Mouse (Mus musculus) cerebellum, adult 2 months (tissue): ENCODE results near the gene Gm9508. TPM values are rescaled to one million over a fixed set of nuclear protein-coding genes. Genes with fewer than 3 reads are reported as not detected.

ENCODE experiments used
- DNase-seq, 2 experiments: peaks; one replicate each; pipeline ENCODE4 v3.0.0; 2021
- H3K27ac ChIP-seq: fragments of 200-500 bp; 2 replicates; pipeline ENCODE4 v1.5.1; 2012; ENCODE audit warnings: low read length, control low read depth, inconsistent platforms; ENCODE audit not compliant: insufficient read depth
- H3K27me3 ChIP-seq: fragments of 200-500 bp; 2 replicates; pipeline ENCODE4 v1.6.1; 2012; ENCODE audit warnings: inconsistent platforms, mild to moderate bottlenecking, low read length, moderate library complexity; ENCODE audit not compliant: control insufficient read depth, insufficient read depth
- H3K4me1 ChIP-seq: fragments of 200-500 bp; 2 replicates; pipeline ENCODE4 v1.6.1; 2011; ENCODE audit warnings: low read length; ENCODE audit not compliant: control insufficient read depth, insufficient read depth
- H3K4me3 ChIP-seq: fragments of 200-500 bp; replicated peaks from 2 replicates; pipeline ENCODE3; 2011; ENCODE audit warnings: mild to moderate bottlenecking, low read depth, low read length, control low read depth; ENCODE audit not compliant: insufficient read depth
- CTCF ChIP-seq: fragments of 200-500 bp; IDR thresholded peaks from 2 replicates; pipeline ENCODE4 v1.5.1; 2011; ENCODE audit warnings: low read depth, mild to moderate bottlenecking, control low read depth, low read length, moderate library complexity, borderline replicate concordance; ENCODE audit not compliant: insufficient read depth
- POLR2A ChIP-seq: fragments of 200-500 bp; IDR thresholded peaks from 2 replicates; pipeline ENCODE4 v1.6.1; 2011; ENCODE audit warnings: low read length, control low read depth, borderline replicate concordance; ENCODE audit not compliant: insufficient read depth
- WGBS: fragments of 180-500 bp; shearing (Covaris S2); methylation state at CpG from one replicate; pipeline ENCODE4 v1.1.7; 2018; 5-methylcytosine and 5-hydroxymethylcytosine counted together
- polyA plus RNA-seq: library from polyadenylated mRNA; depleted of rRNA; stranded (reverse); fragments of >200 nt; gene quantifications from 2 replicates; pipeline ENCODE4 v1.2.3, GENCODE M21; 2012; rRNA removed

Gm9508 gene
- polyA plus RNA-seq, 1 experiment, result not detected

GRCm38 (mm10) chr10:77658286-77658994 is 38.6 kb downstream of the Gm9508 start:
- TF ChIP-seq CTCF (no peak), POLR2A (no peak)
- Histone ChIP-seq H3K27me3 (no peaks in the 10 kb centered on the region), H3K4me1 (no peaks in the 10 kb centered on the region), H3K4me3 (no peak overlapping the region), H3K27ac (no peak overlapping the region)
- 79% methylated on average over 15 of the region's 15 CpGs for WGBS
- no peak for DNase-seq

- no peaks in the 10 kb centered on the region for H3K4me1 ChIP-seq
- TF ChIP-seq CTCF (no peak), POLR2A (no peak)
- H3K27ac ChIP-seq, result no peak overlapping the region
- no peak overlapping the region for H3K4me3 ChIP-seq
- DNase-seq, result no peak
- no peaks in the 10 kb centered on the region for H3K27me3 ChIP-seq
- WGBS, result 42% methylated on average over 9 of the region's 9 CpGs
Measured at GRCm38 (mm10) chr10:77652046-77652445, 45.0 kb downstream of the Gm9508 start.

- Histone ChIP-seq H3K4me3 (no peak overlapping the region), H3K4me1 (peaks cover 4% of the 10 kb centered on the region; the same call in 1 of the 2 replicates), H3K27me3 (no peaks in the 10 kb centered on the region), H3K27ac (no peak overlapping the region)
- TF ChIP-seq POLR2A (no peak), CTCF (no peak)
- no peak for DNase-seq
- WGBS, result 65% methylated on average over 8 of the region's 8 CpGs
Measured at GRCm38 (mm10) chr10:77647901-77648300, 49.1 kb downstream of the Gm9508 start.

- 17% methylated on average over 1 of the region's 1 CpGs for WGBS
- no peak for TF ChIP-seq CTCF
- TF ChIP-seq POLR2A, result no peak
Measured at GRCm38 (mm10) chr10:77647461-77647860, 49.6 kb downstream of the Gm9508 start.

More at GRCm38 (mm10) chr10:77647461-77647860, 49.6 kb downstream of the Gm9508 start:
- H3K4me3 ChIP-seq, result no peak overlapping the region
- DNase-seq, result no peak
- peaks cover 4% of the 10 kb centered on the region; the same call in 1 of the 2 replicates for H3K4me1 ChIP-seq
- no peak overlapping the region for H3K27ac ChIP-seq
- H3K27me3 ChIP-seq, result no peaks in the 10 kb centered on the region

Other genes starting within 250 kb of the Gm9508 start
- gene Fam207a, start 181.4 kb downstream of the Gm9508 start, polyA plus RNA-seq, result 36.5 and 39.0 TPM in 2 replicates
- gene Itgb2, start 167.0 kb downstream of the Gm9508 start, polyA plus RNA-seq, result 2.3 and 2.4 TPM in 2 replicates
- gene Pttg1ip, start 115.5 kb downstream of the Gm9508 start, polyA plus RNA-seq, result 113 and 118 TPM in 2 replicates
- 301 and 310 TPM in 2 replicates for gene Sumo3, start 91.1 kb downstream of the Gm9508 start, polyA plus RNA-seq
- gene Gm49325, start 91.0 kb downstream of the Gm9508 start, polyA plus RNA-seq, result 33.8 and 37.7 TPM in 2 replicates
- gene Ube2g2, start 75.0 kb downstream of the Gm9508 start, polyA plus RNA-seq, result 37.5 and 39.5 TPM in 2 replicates
- gene Tspear, start 10.7 kb downstream of the Gm9508 start, polyA plus RNA-seq, result 0.59 and 0.79 TPM in 2 replicates
- gene Gm19402, start 6.5 kb downstream of the Gm9508 start, polyA plus RNA-seq, result not detected in 2 replicates
- gene Gm10272, start 9.4 kb upstream of the Gm9508 start, polyA plus RNA-seq, result not detected in 2 replicates
- 0.32 TPM in 1 of 2 replicates, not detected in the other for gene Gm10024, start 14.2 kb upstream of the Gm9508 start, polyA plus RNA-seq
- gene Gm10142, start 18.6 kb upstream of the Gm9508 start, polyA plus RNA-seq, result not detected in 2 replicates
- not detected in 2 replicates for gene Krtap12-1, start 23.4 kb upstream of the Gm9508 start, polyA plus RNA-seq
- gene Gm10100, start 29.3 kb upstream of the Gm9508 start, polyA plus RNA-seq, result not detected in 2 replicates
- gene Gm18596, start 45.4 kb upstream of the Gm9508 start, polyA plus RNA-seq, result not detected in 2 replicates
- gene Gm9736, start 54.1 kb upstream of the Gm9508 start, polyA plus RNA-seq, result not detected in 2 replicates
- gene Gm3233, start 62.4 kb upstream of the Gm9508 start, polyA plus RNA-seq, result not detected in 2 replicates
- gene Gm3238, start 74.1 kb upstream of the Gm9508 start, polyA plus RNA-seq, result not detected in 2 replicates
- not detected in 2 replicates for gene Gm7138, start 79.7 kb upstream of the Gm9508 start, polyA plus RNA-seq
- gene Gm3250, start 85.3 kb upstream of the Gm9508 start, polyA plus RNA-seq, result not detected in 2 replicates
- gene Gm7137, start 91.0 kb upstream of the Gm9508 start, polyA plus RNA-seq, result not detected in 2 replicates
- gene Gm9639, start 97.8 kb upstream of the Gm9508 start, polyA plus RNA-seq, result not detected in 2 replicates
- gene Gm19668, start 101.9 kb upstream of the Gm9508 start, polyA plus RNA-seq, result not detected in 2 replicates
- not detected in 2 replicates for gene Gm9507, start 114.6 kb upstream of the Gm9508 start, polyA plus RNA-seq
- gene Gm2696, start 117.4 kb upstream of the Gm9508 start, polyA plus RNA-seq, result not detected in 2 replicates
- not detected in 2 replicates for gene Krtap10-4, start 129.9 kb upstream of the Gm9508 start, polyA plus RNA-seq
- gene Krtap10-10, start 138.7 kb upstream of the Gm9508 start, polyA plus RNA-seq, result not detected in 2 replicates
- gene Gm36176, start 149.6 kb upstream of the Gm9508 start, polyA plus RNA-seq, result not detected in 2 replicates
- not detected in 2 replicates for gene Gm10318, start 155.6 kb upstream of the Gm9508 start, polyA plus RNA-seq
- not detected in 2 replicates for gene Gm3285, start 164.7 kb upstream of the Gm9508 start, polyA plus RNA-seq
- gene Lrrc3, start 205.3 kb upstream of the Gm9508 start, polyA plus RNA-seq, result 1.5 and 1.8 TPM in 2 replicates